Mouse (Mus musculus) cerebellum, adult 11 months (tissue): ENCODE results near the gene Cldn7.
"Not testable (repeated sequence)": the region's sequence is repeated elsewhere in the genome, so short reads cannot be mapped to it uniquely, and the experiment has no call there.

ENCODE experiments used
- DNase-seq: peaks from one replicate; pipeline ENCODE4 v3.0.0; 2022

Gene Cldn7

GRCm38 (mm10) chr11:69934169-69934568, 30.4 kb upstream of the Cldn7 start:
- peak; percentile 83 for DNase-seq

GRCm38 (mm10) chr11:69934681-69935080, 29.9 kb upstream of the Cldn7 start:
- DNase-seq: no peak

- peak; percentile 93 for DNase-seq
Observed at GRCm38 (mm10) chr11:69935137-69935879, 29.3 kb upstream of the Cldn7 start, which contains the start of gene Ybx2. Gene Ybx2 (plus strand): TSS chr11:69935796.

GRCm38 (mm10) chr11:69936156-69936555, 28.4 kb upstream of the Cldn7 start:
- no peak for DNase-seq

- DNase-seq: no peak
Observed at GRCm38 (mm10) chr11:69936714-69937347, 27.7 kb upstream of the Cldn7 start.

GRCm38 (mm10) chr11:69937385-69937784, 27.2 kb upstream of the Cldn7 start:
- DNase-seq: no peak

- DNase-seq: no peak
Observed at GRCm38 (mm10) chr11:69937834-69938233, 26.7 kb upstream of the Cldn7 start.

GRCm38 (mm10) chr11:69938401-69938979, 26.1 kb upstream of the Cldn7 start:
- no peak for DNase-seq

GRCm38 (mm10) chr11:69939181-69939580, 25.4 kb upstream of the Cldn7 start:
- DNase-seq: no peak

- no peak for DNase-seq
Observed at GRCm38 (mm10) chr11:69939731-69940130, 24.8 kb upstream of the Cldn7 start.

GRCm38 (mm10) chr11:69940962-69941361, 23.6 kb upstream of the Cldn7 start:
- no peak for DNase-seq

- DNase-seq: no peak
Observed at GRCm38 (mm10) chr11:69945216-69945615, 19.4 kb upstream of the Cldn7 start.

- DNase-seq: no peak
Observed at GRCm38 (mm10) chr11:69945997-69946891, 18.3 kb upstream of the Cldn7 start.

GRCm38 (mm10) chr11:69947337-69948065, 17.1 kb upstream of the Cldn7 start:
- no peak for DNase-seq

- DNase-seq: peak; percentile 42
Observed at GRCm38 (mm10) chr11:69948066-69948762, 16.4 kb upstream of the Cldn7 start, which contains the start of gene Slc2a4. Gene Slc2a4 (minus strand): TSS chr11:69948188.

- peak; percentile 70 for DNase-seq
Observed at GRCm38 (mm10) chr11:69948763-69949150, 15.8 kb upstream of the Cldn7 start.

GRCm38 (mm10) chr11:69950807-69951459, 13.6 kb upstream of the Cldn7 start:
- no peak for DNase-seq

GRCm38 (mm10) chr11:69952274-69952673, 12.3 kb upstream of the Cldn7 start:
- no peak for DNase-seq

GRCm38 (mm10) chr11:69953267-69953915, 11.2 kb upstream of the Cldn7 start:
- no peak for DNase-seq

- not testable (repeated sequence) for DNase-seq
Observed at GRCm38 (mm10) chr11:69955618-69956017, 9.0 kb upstream of the Cldn7 start.
